Mouse (Mus musculus): Measurements from ENCODE around the gene Rab43. TPM values are rescaled to one million over a fixed set of nuclear protein-coding genes. Genes with fewer than 3 reads are reported as not detected.

The Rab43 gene
- total and polyA plus RNA-seq, 3 experiments = 4.0 to 13.2 TPM; not detected in 1

- no peaks in the 10 kb centered on the region for H3K79me2 ChIP-seq (ENCODE audit: control insufficient read depth, insufficient read depth, low read length, poor library complexity)
- H3K27me3 ChIP-seq (ENCODE audit: control insufficient read depth in 1 of 2, insufficient read depth in 2 of 2, low read length in 2 of 2) = no peaks in the 10 kb centered on the region
- H3K9ac ChIP-seq (ENCODE audit: control insufficient read depth, low read depth, low read length, poor library complexity, severe bottlenecking) = no peak overlapping the region
- peaks cover 0 to 29% of the 10 kb centered on the region in 2 experiments; a peak in 2 of 4 replicates for H3K36me3 ChIP-seq (ENCODE audit: control insufficient read depth in 1 of 2, insufficient read depth in 2 of 2, low read length in 2 of 2)
- H3K27ac ChIP-seq (ENCODE audit: control insufficient read depth, low read depth, low read length) = no peak overlapping the region
- DNase-seq (ENCODE audit: low read depth, low spot score) = no peak
- TF ChIP-seq MAZ (IDR thresholded peaks at IDR 0.05; ENCODE audit: low read depth, low read length) (no peak), CTCF (IDR thresholded peaks at IDR 0.05 in 2 of 3, conservative IDR thresholded peaks at IDR 0.05 in 1 of 3; ENCODE audit: control insufficient read depth in 1 of 3, insufficient read depth in 1 of 3, low read depth in 2 of 3, low read length in 3 of 3, poor library complexity in 1 of 3, severe bottlenecking in 1 of 3) (no peak), MXI1 (IDR thresholded peaks at IDR 0.05; ENCODE audit: low read depth, low read length) (no peak), SMC3 (IDR thresholded peaks at IDR 0.05; ENCODE audit: low read depth, low read length) (no peak), KAT2A (conservative IDR thresholded peaks at IDR 0.05; ENCODE audit: low read depth, low read length) (no peak), E2F4 (IDR thresholded peaks at IDR 0.05; ENCODE audit: borderline replicate concordance, low read depth, low read length) (no peak), NELFE (IDR thresholded peaks at IDR 0.05; ENCODE audit: low read depth, low read length) (no peak), GATA1 (IDR thresholded peaks at IDR 0.05; ENCODE audit: low read depth, low read length) (no peak), JUND (IDR thresholded peaks at IDR 0.05; ENCODE audit: low read depth, low read length) (no peak), CHD2 (IDR thresholded peaks at IDR 0.05; ENCODE audit: low read length) (no peak), POLR2A (IDR thresholded peaks at IDR 0.05; ENCODE audit: control insufficient read depth in 1 of 2, insufficient read depth in 1 of 2, low read depth in 1 of 2, low read length in 2 of 2, poor library complexity in 1 of 2) (no peak), POLR2AphosphoS2 (IDR thresholded peaks at IDR 0.05; ENCODE audit: low read length) (no peak), MYC (IDR thresholded peaks at IDR 0.05; ENCODE audit: low read depth, low read length) (no peak), ZKSCAN1 (IDR thresholded peaks at IDR 0.05; ENCODE audit: low read depth, low read length) (no peak), TBP (IDR thresholded peaks at IDR 0.05; ENCODE audit: low read depth, low read length) (no peak; the same call in 1 of the 2 replicates), ZC3H11A (IDR thresholded peaks at IDR 0.05; ENCODE audit: low read depth, low read length) (no peak), NRF1 (IDR thresholded peaks at IDR 0.05; ENCODE audit: insufficient read depth, low read depth, low read length, poor library complexity, severe bottlenecking) (no peak)
- no peak overlapping the region for H3K4me3 ChIP-seq (ENCODE audit: control insufficient read depth in 1 of 2, insufficient read depth in 1 of 2, low read depth in 2 of 2, low read length in 2 of 2)
- no peaks in the 10 kb centered on the region for H3K9me3 ChIP-seq (replicated peaks; ENCODE audit: insufficient read depth, low read length)
- peaks cover 30 to 40% of the 10 kb centered on the region in 2 experiments for H3K4me1 ChIP-seq (ENCODE audit: control insufficient read depth in 1 of 2, insufficient read depth in 2 of 2, low read length in 2 of 2)
Measured at GRCm38 (mm10) chr6:87787108-87787890, 24.7 kb downstream of the Rab43 start.

- Histone ChIP-seq H3K4me3 (ENCODE audit: control insufficient read depth in 1 of 2, insufficient read depth in 1 of 2, low read depth in 2 of 2, low read length in 2 of 2) (no peak overlapping the region), H3K27ac (ENCODE audit: control insufficient read depth, low read depth, low read length) (no peak overlapping the region), H3K9me3 (replicated peaks; ENCODE audit: insufficient read depth, low read length) (no peaks in the 10 kb centered on the region), H3K36me3 (ENCODE audit: control insufficient read depth in 1 of 2, insufficient read depth in 2 of 2, low read length in 2 of 2) (peaks cover 0 to 26% of the 10 kb centered on the region in 2 experiments; a peak in 2 of 4 replicates), H3K27me3 (ENCODE audit: control insufficient read depth in 1 of 2, insufficient read depth in 2 of 2, low read length in 2 of 2) (no peaks in the 10 kb centered on the region), H3K9ac (ENCODE audit: control insufficient read depth, low read depth, low read length, poor library complexity, severe bottlenecking) (no peak overlapping the region), H3K4me1 (ENCODE audit: control insufficient read depth in 1 of 2, insufficient read depth in 2 of 2, low read length in 2 of 2) (peaks cover 30 to 39% of the 10 kb centered on the region in 2 experiments), H3K79me2 (ENCODE audit: control insufficient read depth, insufficient read depth, low read length, poor library complexity) (no peaks in the 10 kb centered on the region)
- DNase-seq (ENCODE audit: low read depth, low spot score) = no peak
- TF ChIP-seq NRF1 (IDR thresholded peaks at IDR 0.05; ENCODE audit: insufficient read depth, low read depth, low read length, poor library complexity, severe bottlenecking) (no peak), ZNF384 (IDR thresholded peaks at IDR 0.05; ENCODE audit: low read depth, low read length) (no peak), POLR2AphosphoS2 (IDR thresholded peaks at IDR 0.05; ENCODE audit: low read length) (no peak), TAL1 (IDR thresholded peaks at IDR 0.05; ENCODE audit: low read length) (peak; percentile 45), GATA1 (IDR thresholded peaks at IDR 0.05; ENCODE audit: low read depth, low read length) (peak; percentile 29; the same call in 1 of the 2 replicates), TBP (IDR thresholded peaks at IDR 0.05; ENCODE audit: low read depth, low read length) (peak; percentile 87), EP300 (IDR thresholded peaks at IDR 0.05; ENCODE audit: low read depth in 1 of 2, low read length in 2 of 2) (peak; percentile 17; a peak in 1 of 4 replicates)
Measured at GRCm38 (mm10) chr6:87786621-87787020, 25.3 kb downstream of the Rab43 start.

Measured in MEL (cell line).